Mouse (Mus musculus): ENCODE measurements around the gene Pdzd8. TPM values are rescaled to one million over a fixed set of nuclear protein-coding genes. Genes with fewer than 3 reads are reported as not detected.

The Pdzd8 gene
- 13.1 and 14.0 TPM in 2 replicates for polyA plus RNA-seq (2012; rRNA removed)

DNA sequence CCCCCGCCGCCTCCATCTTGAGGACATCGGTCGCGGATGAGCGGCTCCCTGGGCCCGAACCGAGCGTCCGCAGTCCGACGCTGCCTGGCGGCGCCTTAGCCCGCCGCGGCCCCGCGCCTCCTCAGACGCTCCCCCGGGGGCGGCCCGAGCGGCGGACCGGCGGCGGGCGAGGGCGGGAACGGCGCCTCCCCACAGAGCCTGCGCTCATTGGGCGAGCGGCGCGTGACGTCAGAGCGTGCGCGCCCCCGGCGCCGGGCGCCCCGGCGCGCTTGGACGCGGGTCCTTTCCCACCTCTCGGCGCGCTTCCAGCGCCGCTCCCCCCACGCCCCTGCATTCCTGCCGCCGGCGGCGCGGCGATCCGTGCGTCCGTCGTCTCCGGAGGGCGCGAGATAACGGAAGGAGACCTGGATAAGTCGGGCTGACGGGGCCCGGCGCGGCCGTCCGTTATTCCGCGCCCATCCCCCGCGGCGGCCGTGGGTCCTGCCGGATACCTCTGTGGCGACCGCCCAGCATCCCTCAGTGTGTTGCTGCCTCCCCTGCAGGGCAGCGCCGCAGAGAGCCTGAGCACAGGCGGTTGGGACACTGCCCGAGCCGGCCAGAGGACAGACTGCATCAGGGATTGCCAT, at the start of gene Pdzd8:
TSS of gene Pdzd8 (minus strand) at position 123 of the 626 bp plus-strand sequence.

DNA sequence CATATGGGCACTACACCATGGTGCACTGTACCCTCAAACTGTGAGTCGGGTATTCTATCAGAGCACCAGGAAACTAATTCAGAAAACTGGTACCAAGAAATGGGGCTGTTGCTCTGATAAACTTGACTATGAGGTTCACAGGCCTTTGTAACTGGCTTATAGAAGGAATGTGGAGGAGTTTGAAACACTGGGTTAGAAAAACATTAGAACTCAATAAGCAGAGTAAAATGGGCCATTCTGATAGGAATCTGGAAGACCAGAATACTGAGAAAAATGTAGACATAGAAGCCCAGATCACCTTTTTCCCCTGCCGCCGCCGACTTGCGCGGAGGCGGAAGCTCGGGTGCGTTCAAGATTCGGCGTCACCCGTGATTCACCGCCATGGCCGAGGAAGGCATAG, 23.6 kb downstream of the Pdzd8 start, which contains the start of gene Rps12-ps3:
TSS of gene Rps12-ps3 (plus strand) at position 301 of the 400 bp plus-strand sequence.

GRCm38 (mm10) chr19:59260718-59261442, 84.7 kb downstream of the Pdzd8 start, which contains the start of gene Slc18a2:
Slc18a2 (plus strand) TSS chr19:59260896.

Other genes with a start within 250 kb of the Pdzd8 start
- gene Vax1, start 175.7 kb downstream of the Pdzd8 start, polyA plus RNA-seq (2012; rRNA removed): 8.2 and 14.7 TPM in 2 replicates
- gene Kcnk18, start 126.6 kb downstream of the Pdzd8 start, polyA plus RNA-seq (2012; rRNA removed): 0.03 TPM in 1 of 2 replicates, not detected in the other
- 20.8 and 32.0 TPM in 2 replicates for gene Slc18a2, start 84.9 kb downstream of the Pdzd8 start, polyA plus RNA-seq (2012; rRNA removed)
- 106 and 113 TPM in 2 replicates for gene Rps12-ps3, start 23.5 kb downstream of the Pdzd8 start, polyA plus RNA-seq (2012; rRNA removed)
- gene Emx2, start 112.6 kb upstream of the Pdzd8 start, polyA plus RNA-seq (2012; rRNA removed): 22.0 and 27.8 TPM in 2 replicates